Mouse (Mus musculus) c-Kit-positive CD71-positive TER-119-positive erythroid progenitor cells, embryonic 14.5 days (primary cell): Measurements from ENCODE around the gene 4930430F08Rik.

Source experiments
- DNase-seq: peaks from one replicate; pipeline ENCODE4 v3.0.0-alpha.2; 2013; ENCODE audit warnings: low spot score

Gene 4930430F08Rik

GRCm38 (mm10) chr10:100590323-100590722 lies at the start of gene 4930430F08Rik, which contains the start of gene 1700017N19Rik:
Gene 4930430F08Rik (minus strand): TSS chr10:100590423.
Gene 1700017N19Rik (plus strand): TSS chr10:100590484.
- no peak for DNase-seq

GRCm38 (mm10) chr10:100629762-100630438 lies 39.7 kb upstream of the 4930430F08Rik start:
- DNase-seq = peak; percentile 49

- DNase-seq = no peak
These were observed 32.3 kb upstream of the 4930430F08Rik start for GRCm38 (mm10) chr10:100622494-100622893.

- no peak for DNase-seq
These were observed 29.8 kb upstream of the 4930430F08Rik start for GRCm38 (mm10) chr10:100620040-100620439.

GRCm38 (mm10) chr10:100619474-100619873 lies 29.3 kb upstream of the 4930430F08Rik start:
- DNase-seq = no peak

- no peak for DNase-seq
These were observed 27.1 kb upstream of the 4930430F08Rik start for GRCm38 (mm10) chr10:100617233-100617903.

- no peak for DNase-seq
These were observed 14.0 kb upstream of the 4930430F08Rik start for GRCm38 (mm10) chr10:100604254-100604653.

GRCm38 (mm10) chr10:100603511-100603910 lies 13.3 kb upstream of the 4930430F08Rik start:
- no peak for DNase-seq

- DNase-seq = no peak
These were observed 8.1 kb upstream of the 4930430F08Rik start for GRCm38 (mm10) chr10:100598339-100598738.

- DNase-seq = peak; percentile 91
These were observed 1.3 kb downstream of the 4930430F08Rik start for GRCm38 (mm10) chr10:100588932-100589388.

GRCm38 (mm10) chr10:100588524-100588923 lies 1.7 kb downstream of the 4930430F08Rik start:
- DNase-seq = no peak

- no peak for DNase-seq
These were observed 6.0 kb downstream of the 4930430F08Rik start for GRCm38 (mm10) chr10:100584178-100584577.

- DNase-seq = no peak
These were observed 14.9 kb downstream of the 4930430F08Rik start for GRCm38 (mm10) chr10:100575294-100575693.

GRCm38 (mm10) chr10:100574505-100575149 lies 15.6 kb downstream of the 4930430F08Rik start:
- DNase-seq = peak; percentile 69

- DNase-seq = peak; percentile 67
These were observed 18.5 kb downstream of the 4930430F08Rik start for GRCm38 (mm10) chr10:100571707-100572106.

GRCm38 (mm10) chr10:100564112-100564511 lies 26.1 kb downstream of the 4930430F08Rik start:
- DNase-seq = no peak

- DNase-seq = peak; percentile 47
These were observed 29.9 kb downstream of the 4930430F08Rik start for GRCm38 (mm10) chr10:100560194-100560883.

GRCm38 (mm10) chr10:100556566-100557175 lies 33.6 kb downstream of the 4930430F08Rik start:
- no peak for DNase-seq

GRCm38 (mm10) chr10:100524499-100525390 lies 65.5 kb downstream of the 4930430F08Rik start:
- peak; percentile 70 for DNase-seq

- DNase-seq = no peak
These were observed 67.9 kb downstream of the 4930430F08Rik start for GRCm38 (mm10) chr10:100522330-100522729.
